Mouse (Mus musculus) heart, embryonic 16.5 days (tissue): ENCODE measurements at regions not wholly inside any gene's neighbourhood (a gene's known extent, or its start where the extent isn't known, plus 50 kb on each side); places are given as distances from the start of the nearest gene placed in this dataset.
"Not testable (repeated sequence)": the region's sequence is repeated elsewhere in the genome, so short reads cannot be mapped to it uniquely, and the experiment has no call there.

Source experiments
- ATAC-seq: fragments of 200-750 bp; cut with Nextera tagmentation; replicated peaks from 2 replicates; pipeline ENCODE4 v1.8.0; 2017; ENCODE audit warnings: moderate number of reproducible peaks; ENCODE audit not compliant: insufficient read depth, low FRiP score; ENCODE audit errors: extremely low read depth
- H3K27ac ChIP-seq: fragments of 300-500 bp; sonication (generic); 2 replicates; pipeline ENCODE4 v1.5.1; 2014; ENCODE audit warnings: mild to moderate bottlenecking, low read length, control low read depth, moderate library complexity
- H3K27me3 ChIP-seq: fragments of 300-500 bp; sonication (generic); 2 replicates; pipeline ENCODE4 v1.6.1; 2014; ENCODE audit warnings: low read length, mixed read lengths; ENCODE audit not compliant: control insufficient read depth, insufficient read depth
- H3K36me3 ChIP-seq: fragments of 300-500 bp; sonication (generic); 2 replicates; pipeline ENCODE4 v1.6.1; 2014; ENCODE audit not compliant: control insufficient read depth, insufficient read depth
- H3K4me1 ChIP-seq: fragments of 300-500 bp; sonication (generic); 2 replicates; pipeline ENCODE4 v1.6.1; 2014; ENCODE audit warnings: low read length, mixed read lengths; ENCODE audit not compliant: control insufficient read depth, insufficient read depth
- H3K4me2 ChIP-seq: fragments of 300-500 bp; sonication (generic); 2 replicates; pipeline ENCODE4 v1.6.1; 2014; ENCODE audit warnings: low read depth, mild to moderate bottlenecking, control low read depth, low read length
- H3K4me3 ChIP-seq: fragments of 300-500 bp; sonication (generic); 2 replicates; pipeline ENCODE4 v1.5.1; 2014; ENCODE audit warnings: mild to moderate bottlenecking, control low read depth, low read length
- H3K9ac ChIP-seq: fragments of 300-500 bp; sonication (generic); 2 replicates; pipeline ENCODE4 v1.6.1; 2014; ENCODE audit warnings: low read length, control low read depth
- H3K9me3 ChIP-seq: fragments of 300-500 bp; sonication (generic); replicated peaks from 2 replicates; pipeline ENCODE4 v1.6.1; 2016; ENCODE audit warnings: low read length; ENCODE audit not compliant: control insufficient read depth
- WGBS: fragments of 180-500 bp; shearing (Covaris S2); extraction: QIAGEN DNeasy Blood & Tissue Kit; methylation state at CpG from one replicate; pipeline ENCODE4 v1.1.7; 2014; 5-methylcytosine and 5-hydroxymethylcytosine counted together

DNA sequence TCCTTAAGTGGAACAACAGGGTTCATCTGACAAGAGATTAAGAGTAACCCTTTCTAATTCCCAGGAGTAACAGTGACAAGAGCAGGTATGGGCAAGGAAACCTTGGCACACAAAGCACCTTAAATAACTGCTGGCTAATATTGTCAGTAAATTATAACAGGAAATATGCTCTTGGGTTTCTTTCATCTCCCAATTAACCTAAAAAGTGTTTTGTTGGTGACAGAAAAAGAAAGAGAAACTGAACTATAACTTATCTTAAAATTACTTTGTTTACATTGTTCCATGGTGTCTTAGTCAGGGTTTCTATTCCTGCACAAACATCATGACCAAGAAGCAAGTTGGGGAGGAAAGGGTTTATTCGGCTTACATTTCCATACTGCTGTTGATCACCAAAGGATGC lies 170.0 kb upstream of the Ngly1 start:
- H3K27me3 ChIP-seq, result no peaks in the 10 kb centered on the region
- H3K4me3 ChIP-seq, result no peak overlapping the region
- ATAC-seq, result no peak
- H3K4me1 ChIP-seq, result no peaks in the 10 kb centered on the region
- no peak overlapping the region for H3K27ac ChIP-seq
- no peaks in the 10 kb centered on the region for H3K36me3 ChIP-seq
- H3K9me3 ChIP-seq, result no peaks in the 10 kb centered on the region
- 86% methylated on average over 1 of the region's 1 CpGs for WGBS
- no peak overlapping the region for H3K4me2 ChIP-seq
- no peak overlapping the region for H3K9ac ChIP-seq

DNA sequence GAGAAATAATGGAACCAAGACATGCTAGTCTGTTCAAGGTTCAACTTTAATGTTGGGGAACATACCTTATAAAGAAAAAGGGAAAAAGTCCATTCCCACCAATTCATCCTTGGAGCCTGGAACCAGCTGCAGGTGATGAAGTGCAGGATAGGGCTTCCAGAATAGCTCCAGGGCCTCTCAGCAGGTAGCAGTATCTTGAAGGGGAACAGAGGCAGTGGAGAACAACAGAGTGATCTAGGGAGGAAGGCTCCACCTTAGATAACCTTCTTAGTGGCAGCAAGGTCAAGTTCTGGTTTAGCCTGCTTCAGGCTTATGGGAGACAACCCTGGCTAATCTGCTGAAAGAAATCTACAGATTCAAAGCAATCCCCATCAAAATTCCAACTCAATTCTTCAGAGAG lies 161.8 kb upstream of the Ngly1 start:
- not testable (repeated sequence) for H3K27ac ChIP-seq, H3K4me1 ChIP-seq, H3K9me3 ChIP-seq, H3K4me2 ChIP-seq, H3K9ac ChIP-seq, ATAC-seq, H3K36me3 ChIP-seq, H3K4me3 ChIP-seq, H3K27me3 ChIP-seq

DNA sequence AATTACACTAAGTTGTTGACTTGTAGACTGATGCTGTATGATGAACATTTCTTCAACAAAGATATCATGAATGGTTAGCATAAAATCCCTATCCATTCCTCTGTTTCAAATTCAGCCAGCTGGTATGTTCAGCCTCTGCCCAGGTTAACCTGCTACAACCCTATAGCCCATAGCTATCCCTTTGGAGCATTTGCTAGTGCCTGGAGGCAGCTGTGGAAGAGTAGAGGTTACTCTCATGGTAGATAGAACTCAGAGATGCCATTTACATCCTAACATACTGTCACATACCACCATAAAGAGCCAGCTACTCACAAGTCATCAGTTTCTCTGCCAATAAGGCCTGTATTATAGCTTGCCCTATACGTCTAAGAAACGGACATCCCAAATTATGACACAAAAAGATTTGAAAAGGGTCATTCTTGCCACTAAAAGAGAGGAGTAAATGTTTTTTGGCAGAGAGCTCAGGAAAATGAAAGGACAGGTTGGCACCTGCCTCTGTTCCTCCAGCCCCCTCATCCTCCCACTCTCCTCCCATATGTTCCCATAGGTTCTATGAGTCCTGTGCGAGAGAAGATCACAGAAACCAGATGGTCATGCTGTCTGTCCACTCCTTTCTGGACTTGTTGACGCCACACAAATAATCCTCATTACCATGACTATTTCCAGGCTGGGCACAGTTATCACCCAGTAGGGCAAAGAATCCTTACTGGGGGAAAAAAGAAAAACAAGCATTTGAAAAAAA lies 156.5 kb upstream of the Ngly1 start:
- H3K4me3 ChIP-seq, result no peak overlapping the region
- H3K27ac ChIP-seq, result no peak overlapping the region
- WGBS, result 82% methylated on average over 4 of the region's 4 CpGs
- H3K9me3 ChIP-seq, result no peaks in the 10 kb centered on the region
- no peak for ATAC-seq
- H3K4me1 ChIP-seq, result no peaks in the 10 kb centered on the region
- no peaks in the 10 kb centered on the region for H3K36me3 ChIP-seq
- H3K9ac ChIP-seq, result no peak overlapping the region
- no peak overlapping the region for H3K4me2 ChIP-seq
- no peaks in the 10 kb centered on the region for H3K27me3 ChIP-seq

DNA sequence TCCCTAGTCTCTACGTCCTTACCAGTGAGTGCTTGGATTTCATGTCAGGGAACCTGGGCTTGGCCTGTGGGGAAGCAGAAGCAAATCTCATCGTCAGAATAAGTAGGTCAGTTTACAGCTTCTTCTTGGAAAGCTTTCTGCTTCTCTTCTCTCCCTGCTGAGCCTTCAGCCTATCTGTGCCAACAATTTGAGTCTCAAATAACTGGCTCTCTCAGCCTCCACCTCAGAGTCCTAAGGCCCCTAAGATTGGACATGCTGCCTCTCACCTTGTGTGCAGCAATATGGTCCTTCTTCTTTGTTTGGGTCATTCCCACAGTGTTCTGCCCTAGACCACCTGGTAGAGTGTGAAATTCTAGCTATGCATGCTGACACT lies 156.0 kb upstream of the Ngly1 start:
- no peak overlapping the region for H3K9ac ChIP-seq
- 53% methylated on average over 2 of the region's 2 CpGs for WGBS
- no peaks in the 10 kb centered on the region for H3K9me3 ChIP-seq
- H3K4me2 ChIP-seq, result no peak overlapping the region
- no peak for ATAC-seq
- no peak overlapping the region for H3K4me3 ChIP-seq
- no peaks in the 10 kb centered on the region for H3K27me3 ChIP-seq
- H3K4me1 ChIP-seq, result no peaks in the 10 kb centered on the region
- H3K36me3 ChIP-seq, result no peaks in the 10 kb centered on the region
- H3K27ac ChIP-seq, result no peak overlapping the region

DNA sequence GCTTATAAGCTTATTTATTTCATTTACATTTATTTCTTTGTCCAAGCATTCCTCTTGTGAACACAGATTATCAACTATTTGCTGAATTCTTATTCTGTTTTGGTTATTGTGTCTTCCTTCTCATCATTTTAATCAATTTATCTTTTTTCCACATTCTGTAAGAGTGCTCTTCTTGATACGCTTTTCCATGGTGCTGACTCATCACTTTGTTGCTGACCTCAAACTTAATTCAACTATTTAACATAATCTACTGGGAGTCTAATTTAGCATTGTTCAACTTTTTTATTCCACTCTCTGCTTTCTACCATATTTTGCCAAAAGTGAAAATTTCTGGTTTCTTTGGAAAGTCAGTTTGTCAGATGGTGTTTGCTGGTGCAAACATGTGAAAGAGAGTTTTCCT lies 139.7 kb upstream of the Ngly1 start:
- Histone ChIP-seq H3K36me3 (no peaks in the 10 kb centered on the region), H3K4me3 (no peak overlapping the region), H3K4me1 (no peaks in the 10 kb centered on the region), H3K9ac (no peak overlapping the region), H3K9me3 (no peaks in the 10 kb centered on the region), H3K27me3 (no peaks in the 10 kb centered on the region), H3K27ac (no peak overlapping the region), H3K4me2 (no peak overlapping the region)
- no peak for ATAC-seq
- 90% methylated on average over 1 of the region's 1 CpGs for WGBS

DNA sequence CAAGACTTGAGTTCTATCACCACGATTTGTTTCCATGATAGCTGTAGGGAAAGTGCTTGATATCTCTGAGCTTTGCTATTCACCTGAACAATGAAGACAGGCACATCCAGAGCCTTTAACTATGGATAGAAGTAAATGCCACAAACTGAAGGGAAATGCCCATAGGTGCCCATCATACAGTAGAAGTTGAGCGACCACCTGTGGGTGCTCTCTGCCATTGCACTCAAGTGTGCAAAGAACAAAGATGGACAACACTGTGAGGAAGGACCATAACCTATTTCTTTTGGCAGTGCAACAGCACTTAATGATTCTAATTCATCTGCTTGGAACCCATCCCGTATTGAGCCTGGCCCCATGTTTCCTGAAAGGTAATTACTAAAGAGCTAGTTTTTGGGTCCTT lies 116.4 kb upstream of the Ngly1 start:
- 81% methylated on average over 3 of the region's 3 CpGs for WGBS
- no peak for ATAC-seq
- Histone ChIP-seq H3K9me3 (no peaks in the 10 kb centered on the region), H3K27me3 (no peaks in the 10 kb centered on the region), H3K27ac (no peak overlapping the region), H3K4me1 (no peaks in the 10 kb centered on the region), H3K9ac (no peak overlapping the region), H3K4me3 (no peak overlapping the region), H3K36me3 (no peaks in the 10 kb centered on the region), H3K4me2 (no peak overlapping the region)

DNA sequence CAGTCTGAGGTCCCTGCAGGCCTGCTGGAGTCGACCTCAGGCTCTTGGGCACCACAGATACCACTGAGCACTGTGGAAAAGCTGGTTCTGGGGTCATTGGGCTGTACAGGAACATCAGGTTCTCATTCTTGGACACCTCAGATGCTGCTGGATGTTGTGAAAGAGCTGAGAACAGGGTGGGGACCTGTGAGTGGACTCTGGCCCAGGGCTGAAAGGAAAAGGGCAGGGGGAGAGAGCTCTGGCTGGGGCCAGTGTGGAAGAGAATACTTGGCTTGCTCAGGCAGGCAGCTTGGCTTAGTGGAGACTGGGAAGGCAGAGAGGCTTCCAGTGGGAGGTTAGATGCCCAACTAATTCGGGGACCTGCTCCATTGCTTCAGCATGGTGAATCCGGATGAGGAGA lies 115.7 kb upstream of the Ngly1 start:
- Histone ChIP-seq H3K36me3 (no peaks in the 10 kb centered on the region), H3K27ac (no peak overlapping the region), H3K4me3 (no peak overlapping the region), H3K9me3 (no peaks in the 10 kb centered on the region), H3K4me2 (no peak overlapping the region), H3K27me3 (no peaks in the 10 kb centered on the region), H3K9ac (no peak overlapping the region), H3K4me1 (no peaks in the 10 kb centered on the region)
- ATAC-seq, result no peak
- 66% methylated on average over 3 of the region's 3 CpGs for WGBS

DNA sequence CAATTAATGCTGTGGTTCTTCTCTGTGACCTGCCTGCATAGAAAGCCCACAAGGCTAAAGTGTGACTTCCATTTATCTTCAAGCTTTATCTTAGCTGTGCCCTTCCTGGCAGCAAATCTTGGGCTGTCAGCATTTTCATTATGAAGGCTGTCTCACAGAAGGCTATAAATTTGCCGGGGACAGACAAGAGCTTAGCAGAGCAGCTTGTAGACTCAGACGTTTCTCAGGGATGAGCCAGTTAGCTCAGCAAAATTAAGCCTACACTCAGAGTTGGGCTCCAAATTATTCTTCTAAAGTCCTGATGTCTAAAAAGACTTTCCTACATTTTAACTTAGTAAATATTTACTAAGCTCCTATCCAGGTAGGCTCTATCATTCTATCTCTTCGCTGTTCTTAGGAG lies 112.9 kb upstream of the Ngly1 start:
- Histone ChIP-seq H3K27ac (no peak overlapping the region), H3K4me1 (no peaks in the 10 kb centered on the region), H3K4me2 (no peak overlapping the region), H3K4me3 (no peak overlapping the region), H3K9ac (no peak overlapping the region), H3K36me3 (no peaks in the 10 kb centered on the region), H3K27me3 (no peaks in the 10 kb centered on the region), H3K9me3 (no peaks in the 10 kb centered on the region)
- ATAC-seq, result no peak
- 66% methylated on average over 3 of the region's 3 CpGs for WGBS

DNA sequence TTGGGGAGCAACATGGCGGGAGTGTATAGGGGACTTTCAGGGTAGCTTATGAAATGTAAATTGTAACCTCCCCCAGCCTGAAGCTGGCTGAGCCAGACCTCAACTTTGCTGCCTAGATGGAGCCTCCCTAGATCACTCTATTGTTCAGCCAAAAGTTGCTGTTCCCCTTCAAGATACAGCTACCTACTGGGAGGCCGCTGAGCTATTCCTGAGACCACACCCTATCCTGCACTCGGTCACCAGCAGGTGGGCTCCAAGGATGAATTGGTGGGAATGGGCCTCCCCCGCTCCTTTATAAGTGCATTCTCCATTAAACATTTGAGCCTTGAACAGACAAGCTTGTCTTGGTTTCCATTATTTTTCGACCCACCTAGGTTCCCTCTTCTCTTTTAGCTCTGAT lies 104.8 kb upstream of the Ngly1 start:
- no peaks in the 10 kb centered on the region for H3K9me3 ChIP-seq
- no peak overlapping the region for H3K4me2 ChIP-seq
- no peak overlapping the region for H3K9ac ChIP-seq
- H3K4me1 ChIP-seq, result no peaks in the 10 kb centered on the region
- no peaks in the 10 kb centered on the region for H3K27me3 ChIP-seq
- no peak overlapping the region for H3K27ac ChIP-seq
- no peaks in the 10 kb centered on the region for H3K36me3 ChIP-seq
- H3K4me3 ChIP-seq, result no peak overlapping the region
- no peak for ATAC-seq
- 79% methylated on average over 5 of the region's 5 CpGs for WGBS
